Mouse (Mus musculus) heart, postnatal 0 days (tissue): Measurements from ENCODE around the gene Akr1c18.

ENCODE experiments used
- CTCF ChIP-seq: IDR thresholded peaks from 2 replicates; pipeline ENCODE4 v1.5.1; 2016; ENCODE audit warnings: antibody characterized with exemption, control low read depth, low read depth
- EP300 ChIP-seq: IDR thresholded peaks from 2 replicates; pipeline ENCODE4 v1.6.1; 2016; ENCODE audit warnings: antibody characterized with exemption, low read depth

DNA sequence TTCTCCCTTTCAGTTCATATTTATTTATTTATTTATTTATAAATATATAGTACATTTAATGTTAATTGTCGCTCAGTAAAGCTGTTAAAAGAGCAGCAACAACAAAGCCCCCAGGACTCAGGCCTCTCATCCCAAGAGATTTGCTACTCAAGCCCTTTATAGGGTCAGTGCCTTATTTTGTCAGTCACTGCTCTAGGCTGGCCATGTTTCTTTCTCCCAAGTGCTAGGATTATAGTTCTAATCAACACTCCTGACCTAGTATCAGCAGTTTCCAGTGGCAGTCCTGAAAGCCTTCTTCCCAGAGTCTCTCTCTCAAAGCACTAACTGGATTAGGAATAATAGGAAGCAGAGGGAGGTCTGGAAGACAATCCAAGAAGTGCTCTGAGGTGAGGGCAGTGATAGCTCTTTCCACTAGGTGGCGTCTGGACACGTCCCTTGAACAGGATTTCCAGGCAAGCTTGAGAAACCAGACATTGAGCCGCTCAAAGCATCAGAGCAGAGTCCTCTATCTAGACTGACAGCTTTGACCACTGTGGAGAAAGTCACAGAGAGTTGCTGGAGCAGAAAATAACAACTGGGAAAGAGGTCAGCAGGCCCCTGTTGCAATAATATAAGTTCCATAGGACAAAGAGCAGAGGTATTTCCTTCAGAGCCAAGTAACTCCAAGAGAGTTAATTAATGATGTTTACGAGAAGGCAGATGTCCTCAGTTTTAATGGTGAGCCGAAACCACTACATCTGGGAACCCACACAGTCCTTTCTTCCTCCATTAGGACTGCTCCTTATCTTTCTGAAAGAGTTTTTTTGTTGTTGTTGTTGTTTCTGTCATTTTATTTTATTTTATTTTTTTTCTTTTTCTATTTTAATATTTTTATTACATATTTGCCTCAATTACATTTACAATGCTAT is 39.9 kb downstream of the Akr1c18 start:
- TF ChIP-seq EP300 (no peak), CTCF (peak; percentile 77)
